Mouse (Mus musculus): ENCODE results near the gene Rnase13.

GRCm38 (mm10) chr14:51930824-51931223, 8.3 kb upstream of the Rnase13 start:
- TF ChIP-seq CTCF (IDR thresholded peaks at IDR 0.05; ENCODE audit: low read depth) (peak; percentile 94), EP300 (IDR thresholded peaks at IDR 0.05; ENCODE audit: low read depth) (no peak)

Data from heart, postnatal 0 days (tissue).